Mouse (Mus musculus) left cerebral cortex, adult 11 months (tissue): ENCODE results near the gene Fam129b.
A peak's percentile ranks its signal among the peaks of the same experiment; 100 is the strongest.

Source experiments
- DNase-seq: peaks from one replicate; pipeline ENCODE4 v3.0.0; 2022; ENCODE audit warnings: low spot score

The Fam129b gene

GRCm38 (mm10) chr2:32964659-32965457, 88.9 kb downstream of the Fam129b start:
- DNase-seq = no peak

- DNase-seq = no peak
These were observed 89.7 kb downstream of the Fam129b start for GRCm38 (mm10) chr2:32965511-32966183.

- DNase-seq = no peak
These were observed 90.3 kb downstream of the Fam129b start for GRCm38 (mm10) chr2:32966184-32966688.

- peak; percentile 85 for DNase-seq
These were observed 91.0 kb downstream of the Fam129b start for GRCm38 (mm10) chr2:32966689-32967631.

GRCm38 (mm10) chr2:32968024-32968614, 92.2 kb downstream of the Fam129b start:
- no peak for DNase-seq

GRCm38 (mm10) chr2:32969326-32969725, 93.4 kb downstream of the Fam129b start:
- DNase-seq = no peak

GRCm38 (mm10) chr2:32971235-32971634, 95.3 kb downstream of the Fam129b start:
- no peak for DNase-seq

GRCm38 (mm10) chr2:32974216-32974615, 98.3 kb downstream of the Fam129b start:
- DNase-seq = no peak
